Mouse (Mus musculus) pancreas, adult 10 weeks (tissue): ENCODE results near the gene Tpmt. TPM values are rescaled to one million over a fixed set of nuclear protein-coding genes. Genes with fewer than 3 reads are reported as not detected.

Experiments used
- polyA plus RNA-seq: library from polyadenylated mRNA; stranded (reverse); fragments of 350-450 nt; fragmentation: Illumina TruSeq; extraction: RNeasy Lipid Tissue Mini Kit (QIAGEN cat#74804); gene quantifications from one replicate; pipeline ENCODE4 v1.2.3, GENCODE M21; 2015; ENCODE audit warnings: low read depth, low replicate concordance; ENCODE audit not compliant: insufficient read depth

Tpmt gene
- polyA plus RNA-seq = 0.50 TPM

GRCm38 (mm10) chr13:47044617-47044947, at the start of gene Tpmt:
Gene Tpmt, minus strand, starts transcription at chr13:47044737.

GRCm38 (mm10) chr13:47043030-47043680, 1.4 kb downstream of the Tpmt start, which contains the start of gene Kdm1b:
Gene Kdm1b, plus strand, starts transcription at chr13:47043499.

GRCm38 (mm10) chr13:47014334-47015194, 30.0 kb downstream of the Tpmt start, which contains the start of gene Nhlrc1:
Gene Nhlrc1, minus strand, starts transcription at chr13:47014850.

Other genes with a start within 250 kb of the Tpmt start
- gene Kif13a, start 114.9 kb downstream of the Tpmt start, polyA plus RNA-seq = 8.7 TPM
- not detected for gene Nhlrc1, start 29.9 kb downstream of the Tpmt start, polyA plus RNA-seq
- 5.5 TPM for gene Kdm1b, start 1.2 kb downstream of the Tpmt start, polyA plus RNA-seq
- 13.4 TPM for gene Dek, start 61.5 kb upstream of the Tpmt start, polyA plus RNA-seq
- gene Rnf144b, start 77.9 kb upstream of the Tpmt start, polyA plus RNA-seq = 2.2 TPM